ENCODE assay signal across 8 mouse cellular contexts in the genomic region with DNA sequence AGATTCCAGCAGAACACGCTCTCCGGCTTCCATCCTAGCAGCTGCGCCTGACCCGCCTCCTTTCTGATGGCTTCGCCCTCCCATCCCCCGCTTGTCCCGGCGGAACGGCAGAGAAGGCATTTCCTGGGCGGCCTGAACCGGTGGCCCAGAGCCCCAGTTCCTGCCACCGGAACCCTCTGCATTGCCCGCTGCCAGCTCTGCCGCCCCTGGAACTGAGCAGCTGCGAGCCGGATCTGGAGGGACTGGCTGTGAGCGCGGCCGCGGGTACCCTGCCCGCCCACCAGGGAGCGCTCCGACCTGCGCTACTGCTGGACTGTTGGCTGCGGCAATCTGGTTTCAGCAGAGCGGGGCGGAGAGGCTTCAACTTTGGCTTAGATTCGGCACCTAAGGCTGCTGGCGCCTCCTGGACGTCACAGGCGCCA. TPM values are rescaled to one million over a fixed set of nuclear protein-coding genes. Genes with fewer than 3 reads are reported as not detected.
DNase-seq lines count a peak whose midpoint lies in the region; ATAC-seq lines count a peak whose summit lies in the region.

No protein-coding gene starts in this region.

- peak; percentile 16 for ATAC-seq in activated CD4-positive, CD25-positive, alpha-beta regulatory T cell, adult 4 months
- ATAC-seq in intestine, embryonic 15.5 days = peak; percentile 37; the same call in 1 of the 2 replicates
- ATAC-seq in limb, embryonic 11.5 days (ENCODE audit: insufficient number of reproducible peaks, low FRiP score, low TSS enrichment, low read depth) = no peak
- 0 out of 2 replicates have a peak, but pooled peaks have one; percentile 14 for ATAC-seq in midbrain, embryonic 12.5 days (ENCODE audit: low FRiP score, low read depth)

- H3K27me3 ChIP-seq in intestine, embryonic 15.5 days (replicated peaks) = peaks cover 61% of the 10 kb centered on the region
- H3K27me3 ChIP-seq in limb, embryonic 11.5 days (ENCODE audit: control insufficient read depth, insufficient read depth, low read length) = peaks cover 27% of the 10 kb centered on the region
- H3K27me3 ChIP-seq in midbrain, embryonic 12.5 days = peaks cover 49% of the 10 kb centered on the region

- no peak overlapping the region for H3K27ac ChIP-seq in intestine, embryonic 15.5 days
- no peak overlapping the region for H3K27ac ChIP-seq in limb, embryonic 11.5 days (replicated peaks; ENCODE audit: low read depth, low read length)
- H3K27ac ChIP-seq in midbrain, embryonic 12.5 days (replicated peaks) = no peak overlapping the region

- under 1% methylated on average over 31 of the region's 31 CpGs for WGBS in intestine, embryonic 15.5 days
- under 1% methylated on average over 31 of the region's 31 CpGs for WGBS in limb, embryonic 11.5 days
- WGBS in midbrain, embryonic 12.5 days = under 1% methylated on average over 31 of the region's 31 CpGs

- no peaks in the 10 kb centered on the region for H3K9me3 ChIP-seq in intestine, embryonic 15.5 days
- H3K9me3 ChIP-seq in limb, embryonic 11.5 days (ENCODE audit: control insufficient read depth, low read length) = no peaks in the 10 kb centered on the region
- H3K9me3 ChIP-seq in midbrain, embryonic 12.5 days = no peaks in the 10 kb centered on the region

- H3K36me3 ChIP-seq in intestine, embryonic 15.5 days = no peaks in the 10 kb centered on the region
- H3K36me3 ChIP-seq in limb, embryonic 11.5 days (ENCODE audit: control insufficient read depth, insufficient read depth, low read length) = no peaks in the 10 kb centered on the region
- H3K36me3 ChIP-seq in midbrain, embryonic 12.5 days = no peaks in the 10 kb centered on the region

- peaks cover 42% of the 10 kb centered on the region for H3K4me1 ChIP-seq in intestine, embryonic 15.5 days (replicated peaks)
- H3K4me1 ChIP-seq in limb, embryonic 11.5 days (ENCODE audit: control insufficient read depth, insufficient read depth, low read length) = peaks cover 13% of the 10 kb centered on the region
- H3K4me1 ChIP-seq in midbrain, embryonic 12.5 days = peaks cover 42% of the 10 kb centered on the region

- DNase-seq in embryo, embryonic 10 days (ENCODE audit: low spot score) = peak; percentile 91
- DNase-seq in gastrocnemius, postnatal 4 days (ENCODE audit: low spot score in 2 of 2) = peak; percentile 71 to 83
- peak; percentile 91 for DNase-seq in limb, embryonic 11.5 days (ENCODE audit: low spot score)
- DNase-seq in skeletal muscle tissue, adult 2 months (ENCODE audit: low read depth, low spot score) = peak; percentile 50
- DNase-seq in yolk sac, embryonic 10.5 days (ENCODE audit: low spot score) = peak; percentile 72

- H3K4me2 ChIP-seq in intestine, embryonic 15.5 days (replicated peaks) = peak overlapping the region; percentile 96
- H3K4me2 ChIP-seq in limb, embryonic 11.5 days (ENCODE audit: low read depth, severe bottlenecking) = peak overlapping the region; percentile 69
- H3K4me2 ChIP-seq in midbrain, embryonic 12.5 days (replicated peaks) = peak overlapping the region; percentile 54

- peak overlapping the region; percentile 45 for H3K4me3 ChIP-seq in intestine, embryonic 15.5 days (replicated peaks)
- peak overlapping the region; percentile 22 for H3K4me3 ChIP-seq in limb, embryonic 11.5 days (ENCODE audit: low read depth, low read length)
- peak overlapping the region; percentile 32 for H3K4me3 ChIP-seq in midbrain, embryonic 12.5 days

- H3K9ac ChIP-seq in intestine, embryonic 15.5 days = no peak overlapping the region
- no peak overlapping the region for H3K9ac ChIP-seq in limb, embryonic 11.5 days (ENCODE audit: low read length)
- H3K9ac ChIP-seq in midbrain, embryonic 12.5 days (replicated peaks) = peak overlapping the region; percentile 28; the same call in 1 of the 2 replicates

RNA-seq across cellular contexts. Expression of a gene that starts 3.1 kb away (rescaled TPM):
- 1 to 10 TPM; 2.5 to 3.0 TPM for polyA plus RNA-seq in activated CD4-positive, CD25-positive, alpha-beta regulatory T cell, adult 4 months (2017; shearing (Covaris generic))
- total RNA-seq in gastrocnemius, postnatal 4 days (2021) = 1 to 10 TPM in 1 of 2 experiments, under 1 TPM in 1; 0.96 to 1.8 TPM
- polyA plus RNA-seq in intestine, embryonic 15.5 days (2015; fragmentation: Nextera tagmentation; extraction: Ambion mirVana) = 4.6 and 5.7 TPM in 2 replicates
- 27.1 and 30.4 TPM in 2 replicates for polyA plus RNA-seq in limb, embryonic 11.5 days (2014; fragmentation: Nextera tagmentation; extraction: Ambion mirVana)
- 20.1 and 22.0 TPM in 2 replicates for polyA plus RNA-seq in midbrain, embryonic 12.5 days (2016; fragmentation: Nextera tagmentation; extraction: Ambion mirVana)
